Mouse (Mus musculus): ENCODE results near the gene Wasf2.

GRCm38 (mm10) chr4:133085783-133086342, 44.4 kb upstream of the Wasf2 start:
- TF ChIP-seq POLR2A (IDR thresholded peaks at IDR 0.05; ENCODE audit: insufficient read length, low read depth): no peak
- no peak for TF ChIP-seq USF1 (IDR thresholded peaks at IDR 0.05; ENCODE audit: low read depth)
- no peak for TF ChIP-seq E2F4 (IDR thresholded peaks at IDR 0.05; ENCODE audit: insufficient read depth)
- no peak for TF ChIP-seq CEBPB (IDR thresholded peaks at IDR 0.05; ENCODE audit: insufficient read depth, poor library complexity, severe bottlenecking)
- TF ChIP-seq MAX (IDR thresholded peaks at IDR 0.05; ENCODE audit: low read depth): no peak
- TF ChIP-seq TCF12 (IDR thresholded peaks at IDR 0.05; ENCODE audit: insufficient read depth, poor library complexity, severe bottlenecking): no peak
- peak in 1 of 3 experiments; percentile 9 for TF ChIP-seq MYOG (IDR thresholded peaks at IDR 0.05; ENCODE audit: control insufficient read depth in 1 of 3, insufficient read depth in 1 of 3, insufficient read length in 2 of 3, low read depth in 2 of 3)
- no peak for TF ChIP-seq SRF (IDR thresholded peaks at IDR 0.05; ENCODE audit: control insufficient read depth, insufficient read length, low read depth)
- TF ChIP-seq POLR2AphosphoS2 (IDR thresholded peaks at IDR 0.05; ENCODE audit: insufficient read length, low read depth): no peak
- no peak for TF ChIP-seq REST (IDR thresholded peaks at IDR 0.05; ENCODE audit: insufficient read depth, insufficient read length)

Measured in myocyte (in vitro differentiated cells).